Mouse (Mus musculus) embryonic facial prominence, embryonic 10.5 days (tissue): ENCODE data around the gene Nav2. TPM values are rescaled to one million over a fixed set of nuclear protein-coding genes. Genes with fewer than 3 reads are reported as not detected.

Source experiments
- DNase-seq: peaks from one replicate; pipeline ENCODE4 v3.0.0-alpha.2; 2017; ENCODE audit warnings: low spot score
- H3K27ac ChIP-seq: fragments of 300-500 bp; sonication (generic); replicated peaks from 2 replicates; pipeline ENCODE4 v1.5.1; 2016; ENCODE audit warnings: mild to moderate bottlenecking
- H3K27me3 ChIP-seq: fragments of 300-500 bp; sonication (generic); replicated peaks from 2 replicates; pipeline ENCODE4 v1.6.1; 2016; ENCODE audit warnings: low read depth, mild to moderate bottlenecking; ENCODE audit not compliant: poor library complexity, severe bottlenecking
- H3K36me3 ChIP-seq: fragments of 300-500 bp; sonication (generic); replicated peaks from 2 replicates; pipeline ENCODE4 v1.6.1; 2016; ENCODE audit warnings: mild to moderate bottlenecking, moderate library complexity
- H3K4me1 ChIP-seq: fragments of 300-500 bp; sonication (generic); 2 replicates; pipeline ENCODE4 v1.6.1; 2016
- H3K4me3 ChIP-seq: fragments of 300-500 bp; sonication (generic); 2 replicates; pipeline ENCODE4 v1.5.1; 2016; ENCODE audit warnings: mild to moderate bottlenecking, moderate library complexity
- H3K9me3 ChIP-seq: fragments of 300-500 bp; sonication (generic); 2 replicates; pipeline ENCODE4 v1.6.1; 2016; ENCODE audit warnings: mild to moderate bottlenecking
- WGBS: fragments of 180-500 bp; shearing (Covaris S2); methylation state at CpG from one replicate; pipeline ENCODE4 v1.1.7; 2016; 5-methylcytosine and 5-hydroxymethylcytosine counted together
- polyA plus RNA-seq: library from polyadenylated mRNA; unstranded; fragments of >200 nt; fragmentation: Nextera tagmentation; extraction: Ambion mirVana; gene quantifications from 2 replicates; pipeline ENCODE4 v1.2.1, GENCODE M21; 2016

The Nav2 gene
- polyA plus RNA-seq, 1 experiment from 2014 or later: 11.5 TPM

DNA sequence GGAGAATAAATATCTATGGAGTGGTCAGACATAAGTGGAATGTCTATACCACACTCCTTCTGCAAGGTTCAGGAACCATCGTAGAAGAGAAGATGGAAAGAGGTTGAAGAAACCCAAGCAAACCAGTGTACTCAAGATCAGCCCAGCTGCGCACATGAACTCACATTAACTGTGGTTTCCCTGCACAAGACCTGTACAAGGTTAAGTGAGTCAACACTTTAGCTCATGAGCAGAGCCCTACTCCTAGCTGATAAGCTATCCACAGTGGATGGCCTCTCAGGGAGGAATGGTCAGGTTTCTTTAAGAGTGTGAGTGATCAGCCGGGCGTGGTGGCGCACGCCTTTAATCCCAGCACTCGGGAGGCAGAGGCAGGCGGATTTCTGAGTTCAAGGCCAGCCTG is 567.6 kb downstream of the Nav2 start:
- 0 out of 2 replicates have a peak, but pooled peaks cover 4% of the 10 kb centered on the region for H3K27me3 ChIP-seq
- H3K27ac ChIP-seq: no peak overlapping the region
- WGBS: 94% methylated on average over 8 of the region's 8 CpGs
- DNase-seq: no peak
- peaks cover 32% of the 10 kb centered on the region for H3K4me1 ChIP-seq
- no peak overlapping the region for H3K4me3 ChIP-seq
- no peaks in the 10 kb centered on the region for H3K9me3 ChIP-seq
- no peaks in the 10 kb centered on the region for H3K36me3 ChIP-seq

- peak; percentile 54 for DNase-seq
- H3K36me3 ChIP-seq: no peaks in the 10 kb centered on the region
- H3K4me1 ChIP-seq: peaks cover 35% of the 10 kb centered on the region
- WGBS: 60% methylated on average over 5 of the region's 5 CpGs
- H3K9me3 ChIP-seq: no peaks in the 10 kb centered on the region
- 0 out of 2 replicates have a peak, but pooled peaks cover 6% of the 10 kb centered on the region for H3K27me3 ChIP-seq
- no peak overlapping the region for H3K4me3 ChIP-seq
- no peak overlapping the region for H3K27ac ChIP-seq
Measured at GRCm38 (mm10) chr7:49476666-49477065, 568.1 kb downstream of the Nav2 start.

- H3K4me1 ChIP-seq: peaks cover 38% of the 10 kb centered on the region
- DNase-seq: no peak
- no peaks in the 10 kb centered on the region for H3K36me3 ChIP-seq
- H3K27me3 ChIP-seq: peaks cover 12% of the 10 kb centered on the region; the same call in 1 of the 2 replicates
- whole genome bisulfite sequencing: 80% methylated on average over 9 of the region's 9 CpGs
- H3K27ac ChIP-seq: no peak overlapping the region
- H3K4me3 ChIP-seq: no peak overlapping the region
- H3K9me3 ChIP-seq: no peaks in the 10 kb centered on the region
Measured at GRCm38 (mm10) chr7:49477076-49477975, 568.8 kb downstream of the Nav2 start.

DNA sequence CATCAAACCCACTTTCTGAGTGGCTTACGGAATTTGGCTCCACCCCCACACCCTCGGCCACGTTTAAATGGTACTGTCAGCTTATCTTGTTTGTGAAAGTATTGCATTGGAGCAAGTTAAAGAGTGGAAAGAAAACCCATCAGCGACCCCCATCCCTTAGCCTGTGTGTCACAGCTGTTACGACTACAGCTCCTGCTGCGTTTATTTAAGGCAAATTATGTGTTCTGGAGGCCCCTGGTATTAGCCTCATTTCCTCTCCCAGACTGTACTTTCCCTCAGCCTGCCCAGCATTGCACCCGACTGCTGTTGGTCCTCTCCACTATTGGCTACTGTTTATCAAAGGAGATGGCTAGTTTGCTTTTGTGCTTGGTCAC is 569.4 kb downstream of the Nav2 start:
- peaks cover 18% of the 10 kb centered on the region for H3K27me3 ChIP-seq
- DNase-seq: no peak
- no peak overlapping the region for H3K27ac ChIP-seq
- 59% methylated on average over 7 of the region's 7 CpGs for WGBS
- peaks cover 40% of the 10 kb centered on the region for H3K4me1 ChIP-seq
- no peaks in the 10 kb centered on the region for H3K9me3 ChIP-seq
- no peak overlapping the region for H3K4me3 ChIP-seq
- no peaks in the 10 kb centered on the region for H3K36me3 ChIP-seq

GRCm38 (mm10) chr7:49478886-49479285 is 570.4 kb downstream of the Nav2 start:
- H3K9me3 ChIP-seq: no peaks in the 10 kb centered on the region
- H3K4me3 ChIP-seq: no peak overlapping the region
- DNase-seq: no peak
- H3K4me1 ChIP-seq: peaks cover 41% of the 10 kb centered on the region
- peak overlapping the region; percentile 54 for H3K27ac ChIP-seq
- peaks cover 28% of the 10 kb centered on the region for H3K27me3 ChIP-seq
- no peaks in the 10 kb centered on the region for H3K36me3 ChIP-seq
- WGBS: 88% methylated on average over 4 of the region's 4 CpGs

DNA sequence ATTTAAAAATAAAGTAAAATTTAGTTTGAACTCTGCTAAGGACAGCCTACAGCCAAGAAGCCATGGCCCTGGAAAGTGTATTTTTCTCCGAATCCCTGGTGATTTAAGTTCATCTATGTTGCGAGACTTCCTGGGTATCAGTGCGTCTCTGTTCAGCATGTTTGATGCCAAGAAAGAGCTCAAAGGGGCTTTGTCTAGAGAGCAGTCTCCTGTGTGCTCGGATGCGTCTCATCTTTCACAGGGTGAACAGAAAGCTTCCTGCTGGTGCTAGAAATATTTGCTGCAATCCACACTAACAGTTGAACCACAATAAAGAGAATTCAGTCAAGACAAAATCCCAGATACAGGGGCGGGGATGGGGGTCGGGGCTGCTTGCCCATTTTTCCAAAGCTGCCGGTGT is 572.4 kb downstream of the Nav2 start:
- WGBS: 38% methylated on average over 8 of the region's 8 CpGs
- Histone ChIP-seq H3K27ac (no peak overlapping the region; the same call in 1 of the 2 replicates), H3K27me3 (peaks cover 46% of the 10 kb centered on the region), H3K4me1 (peaks cover 62% of the 10 kb centered on the region), H3K36me3 (no peaks in the 10 kb centered on the region), H3K9me3 (no peaks in the 10 kb centered on the region), H3K4me3 (no peak overlapping the region)
- no peak for DNase-seq

DNA sequence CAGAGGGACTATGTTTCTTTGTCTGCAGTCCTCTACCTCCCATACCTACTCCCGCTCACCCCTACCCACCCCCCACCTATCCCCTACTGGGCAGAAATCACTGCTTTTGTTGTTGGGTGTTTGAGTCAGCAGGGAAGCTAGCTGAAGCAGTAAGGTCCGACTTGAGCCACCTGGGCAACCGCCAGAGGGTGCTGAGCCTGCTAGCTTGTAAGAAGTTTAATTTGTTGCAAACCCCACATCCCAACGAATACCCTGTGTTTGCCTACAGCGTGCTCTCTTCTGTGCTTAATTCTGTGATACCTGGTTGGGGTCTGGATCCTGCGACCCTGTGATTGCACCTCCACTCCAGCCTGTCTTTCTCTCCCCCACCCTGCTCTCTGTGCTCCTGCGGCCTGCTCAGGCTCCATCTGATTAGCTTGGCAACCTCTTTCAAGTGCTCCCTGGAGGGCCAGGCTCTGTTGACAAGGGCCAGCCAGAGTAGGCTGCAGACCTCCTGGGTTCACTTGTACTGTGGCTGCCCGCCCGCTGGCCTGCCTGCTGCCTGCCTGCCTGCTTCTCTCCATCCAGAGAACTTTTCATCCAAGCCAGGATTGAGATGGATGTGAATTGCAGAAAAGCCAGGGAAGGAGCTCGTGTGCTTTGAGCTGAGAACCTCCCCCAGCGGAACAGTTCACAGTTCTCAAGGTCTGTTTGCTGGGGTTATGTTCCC is 575.7 kb downstream of the Nav2 start:
- Histone ChIP-seq H3K4me3 (no peak overlapping the region), H3K27me3 (peaks cover 63% of the 10 kb centered on the region), H3K4me1 (peaks cover 46% of the 10 kb centered on the region), H3K36me3 (no peaks in the 10 kb centered on the region), H3K9me3 (no peaks in the 10 kb centered on the region), H3K27ac (peak overlapping the region; percentile 37; the same call in 1 of the 2 replicates)
- peak; percentile 42 for DNase-seq
- 14% methylated on average over 11 of the region's 11 CpGs for WGBS

DNA sequence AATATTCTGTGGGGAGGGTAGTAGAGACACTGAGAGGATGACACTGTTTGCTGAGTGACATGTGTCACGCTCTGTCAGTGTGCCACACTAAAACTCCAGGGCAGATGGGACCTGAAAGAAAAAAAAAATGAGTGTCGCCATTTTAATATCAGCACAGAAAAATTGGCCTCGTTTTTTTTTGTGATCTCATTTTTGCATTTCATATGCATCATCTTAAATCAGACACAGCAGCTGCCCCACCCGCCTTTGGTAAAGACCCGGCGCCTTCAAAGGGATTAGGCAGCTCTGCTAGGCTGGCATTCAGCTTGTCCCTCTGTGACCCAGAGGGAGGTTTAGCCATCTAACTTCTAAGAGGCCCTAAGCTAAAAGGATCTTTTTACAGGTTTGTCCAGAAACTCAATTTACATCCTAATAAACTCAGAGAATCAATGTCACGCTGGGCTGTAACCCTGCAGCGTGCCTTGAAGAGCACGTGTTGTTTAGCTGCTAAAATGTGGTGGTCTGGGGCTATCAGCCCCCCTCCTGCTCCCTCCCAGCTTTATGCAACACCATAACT is 576.9 kb downstream of the Nav2 start:
- DNase-seq: no peak
- Histone ChIP-seq H3K4me1 (peaks cover 40% of the 10 kb centered on the region), H3K36me3 (no peaks in the 10 kb centered on the region), H3K27ac (no peak overlapping the region), H3K27me3 (peaks cover 59% of the 10 kb centered on the region), H3K9me3 (no peaks in the 10 kb centered on the region), H3K4me3 (no peak overlapping the region)
- 15% methylated on average over 9 of the region's 9 CpGs for WGBS

DNA sequence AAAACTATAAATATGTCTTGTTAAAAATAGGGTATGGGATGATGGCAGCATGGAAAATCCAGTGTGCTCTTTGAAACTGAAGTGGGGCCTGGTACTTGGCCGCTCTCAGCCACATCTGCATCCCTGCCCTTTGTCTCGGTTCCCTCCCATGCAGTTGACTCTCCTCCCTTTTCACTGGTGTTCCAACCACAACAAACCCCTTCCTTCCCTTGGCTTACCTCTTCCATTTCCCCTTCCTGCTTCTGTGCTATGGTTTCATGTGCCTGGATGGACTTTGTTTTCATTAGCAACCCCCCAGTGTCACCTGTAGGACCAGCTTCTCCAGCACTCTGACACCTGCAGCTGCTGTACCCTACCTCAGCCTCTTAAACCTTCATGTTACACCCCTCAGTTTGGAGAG is 578.8 kb downstream of the Nav2 start:
- H3K9me3 ChIP-seq: no peaks in the 10 kb centered on the region
- no peak overlapping the region for H3K27ac ChIP-seq
- peaks cover 35% of the 10 kb centered on the region for H3K4me1 ChIP-seq
- peaks cover 50% of the 10 kb centered on the region for H3K27me3 ChIP-seq
- H3K4me3 ChIP-seq: no peak overlapping the region
- DNase-seq: no peak
- no peaks in the 10 kb centered on the region; the same call in 1 of the 2 replicates for H3K36me3 ChIP-seq
- WGBS: 84% methylated on average over 2 of the region's 2 CpGs

DNA sequence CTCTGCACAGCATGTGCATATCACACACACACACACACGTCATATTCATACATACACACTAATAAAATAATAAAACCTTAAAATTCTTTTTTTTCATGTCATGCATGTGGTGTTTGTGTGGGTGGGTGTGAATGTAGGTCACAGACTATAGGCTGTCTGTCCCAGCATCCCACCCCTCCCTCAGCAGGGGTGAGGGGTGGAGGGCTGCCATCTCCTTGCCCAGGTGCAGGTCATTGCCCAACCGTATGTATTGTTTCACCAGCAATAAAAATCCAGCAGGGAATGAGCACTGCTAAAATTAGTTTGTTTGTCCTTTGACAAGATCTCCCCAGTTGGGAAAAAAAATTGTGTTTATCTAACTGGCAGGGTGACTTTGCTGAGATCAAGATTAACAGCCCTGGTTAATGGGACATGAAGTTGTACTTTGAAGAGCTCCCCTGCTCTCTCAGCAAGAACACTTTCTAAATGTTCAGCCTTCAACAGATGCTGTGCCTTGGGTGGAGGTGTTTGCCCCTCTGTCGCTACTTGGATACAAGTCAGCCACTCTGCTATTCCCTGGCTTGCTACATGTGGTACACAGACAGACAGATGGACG is 580.1 kb downstream of the Nav2 start:
- Histone ChIP-seq H3K9me3 (no peaks in the 10 kb centered on the region), H3K27ac (no peak overlapping the region), H3K4me3 (no peak overlapping the region), H3K4me1 (peaks cover 33% of the 10 kb centered on the region), H3K36me3 (no peaks in the 10 kb centered on the region; the same call in 1 of the 2 replicates), H3K27me3 (peaks cover 38% of the 10 kb centered on the region)
- WGBS: 75% methylated on average over 4 of the region's 4 CpGs
- DNase-seq: no peak

- no peak overlapping the region for H3K4me3 ChIP-seq
- no peaks in the 10 kb centered on the region for H3K9me3 ChIP-seq
- no peaks in the 10 kb centered on the region; the same call in 1 of the 2 replicates for H3K36me3 ChIP-seq
- WGBS: 78% methylated on average over 10 of the region's 10 CpGs
- peaks cover 30% of the 10 kb centered on the region for H3K27me3 ChIP-seq
- H3K4me1 ChIP-seq: peaks cover 19% of the 10 kb centered on the region
- H3K27ac ChIP-seq: no peak overlapping the region
- no peak for DNase-seq
Measured at GRCm38 (mm10) chr7:49490814-49491213, 582.3 kb downstream of the Nav2 start.

- Histone ChIP-seq H3K9me3 (no peaks in the 10 kb centered on the region), H3K4me1 (peaks cover 32% of the 10 kb centered on the region), H3K4me3 (no peak overlapping the region), H3K36me3 (no peaks in the 10 kb centered on the region; the same call in 1 of the 2 replicates), H3K27me3 (peaks cover 22% of the 10 kb centered on the region), H3K27ac (no peak overlapping the region)
- DNase-seq: no peak
Measured at GRCm38 (mm10) chr7:49492622-49493021, 584.1 kb downstream of the Nav2 start.
